Mouse (Mus musculus): ENCODE results near the gene Ap1m1. TPM values are rescaled to one million over a fixed set of nuclear protein-coding genes. Genes with fewer than 3 reads are reported as not detected.

The Ap1m1 gene
- polyA plus RNA-seq, 1 experiment from 2014 or later, result 109 TPM

- no peak overlapping the region for H3K4me3 ChIP-seq (ENCODE audit: low read depth, low read length)
- 57% methylated on average over 5 of the region's 5 CpGs for WGBS
- H3K27ac ChIP-seq (ENCODE audit: low read length), result no peak overlapping the region
- H3K36me3 ChIP-seq (ENCODE audit: control insufficient read depth, insufficient read depth, low read length), result no peaks in the 10 kb centered on the region
- H3K27me3 ChIP-seq (ENCODE audit: control insufficient read depth, insufficient read depth, low read length), result no peaks in the 10 kb centered on the region
- H3K9me3 ChIP-seq (ENCODE audit: control insufficient read depth, low read depth, low read length), result no peaks in the 10 kb centered on the region
- ATAC-seq (ENCODE audit: insufficient number of reproducible peaks, insufficient read depth, low FRiP score, low read depth), result no peak
- no peaks in the 10 kb centered on the region for H3K4me1 ChIP-seq (ENCODE audit: control insufficient read depth, insufficient read depth, low read length)
- no peak overlapping the region for H3K4me2 ChIP-seq (replicated peaks; ENCODE audit: low read depth, low read length)
- H3K9ac ChIP-seq (replicated peaks; ENCODE audit: low read depth, low read length), result no peak overlapping the region
Observed at GRCm38 (mm10) chr8:72261872-72262271, 22.1 kb downstream of the Ap1m1 start.

GRCm38 (mm10) chr8:72262756-72263155 is 22.9 kb downstream of the Ap1m1 start:
- 83% methylated on average over 2 of the region's 2 CpGs for WGBS
- no peak overlapping the region for H3K4me3 ChIP-seq (ENCODE audit: low read depth, low read length)
- H3K9ac ChIP-seq (replicated peaks; ENCODE audit: low read depth, low read length), result no peak overlapping the region
- H3K9me3 ChIP-seq (ENCODE audit: control insufficient read depth, low read depth, low read length), result no peaks in the 10 kb centered on the region
- H3K4me2 ChIP-seq (replicated peaks; ENCODE audit: low read depth, low read length), result no peak overlapping the region
- ATAC-seq (ENCODE audit: insufficient number of reproducible peaks, insufficient read depth, low FRiP score, low read depth), result no peak
- H3K4me1 ChIP-seq (ENCODE audit: control insufficient read depth, insufficient read depth, low read length), result no peaks in the 10 kb centered on the region
- no peaks in the 10 kb centered on the region for H3K36me3 ChIP-seq (ENCODE audit: control insufficient read depth, insufficient read depth, low read length)
- no peaks in the 10 kb centered on the region for H3K27me3 ChIP-seq (ENCODE audit: control insufficient read depth, insufficient read depth, low read length)
- no peak overlapping the region for H3K27ac ChIP-seq (ENCODE audit: low read length)

GRCm38 (mm10) chr8:72263451-72263850 is 23.6 kb downstream of the Ap1m1 start:
- 68% methylated on average over 7 of the region's 7 CpGs for WGBS
- H3K27me3 ChIP-seq (ENCODE audit: control insufficient read depth, insufficient read depth, low read length), result no peaks in the 10 kb centered on the region
- no peak for ATAC-seq (ENCODE audit: insufficient number of reproducible peaks, insufficient read depth, low FRiP score, low read depth)
- no peak overlapping the region for H3K27ac ChIP-seq (ENCODE audit: low read length)
- no peaks in the 10 kb centered on the region for H3K9me3 ChIP-seq (ENCODE audit: control insufficient read depth, low read depth, low read length)
- H3K9ac ChIP-seq (replicated peaks; ENCODE audit: low read depth, low read length), result no peak overlapping the region
- no peaks in the 10 kb centered on the region for H3K4me1 ChIP-seq (ENCODE audit: control insufficient read depth, insufficient read depth, low read length)
- no peak overlapping the region for H3K4me2 ChIP-seq (replicated peaks; ENCODE audit: low read depth, low read length)
- no peaks in the 10 kb centered on the region for H3K36me3 ChIP-seq (ENCODE audit: control insufficient read depth, insufficient read depth, low read length)
- H3K4me3 ChIP-seq (ENCODE audit: low read depth, low read length), result no peak overlapping the region

GRCm38 (mm10) chr8:72265342-72265741 is 25.5 kb downstream of the Ap1m1 start:
- H3K9ac ChIP-seq (replicated peaks; ENCODE audit: low read depth, low read length), result no peak overlapping the region
- no peak for ATAC-seq (ENCODE audit: insufficient number of reproducible peaks, insufficient read depth, low FRiP score, low read depth)
- no peaks in the 10 kb centered on the region for H3K4me1 ChIP-seq (ENCODE audit: control insufficient read depth, insufficient read depth, low read length)
- no peak overlapping the region for H3K27ac ChIP-seq (ENCODE audit: low read length)
- no peaks in the 10 kb centered on the region for H3K9me3 ChIP-seq (ENCODE audit: control insufficient read depth, low read depth, low read length)
- H3K4me3 ChIP-seq (ENCODE audit: low read depth, low read length), result no peak overlapping the region
- H3K36me3 ChIP-seq (ENCODE audit: control insufficient read depth, insufficient read depth, low read length), result no peaks in the 10 kb centered on the region
- 57% methylated on average over 5 of the region's 7 CpGs for WGBS
- H3K4me2 ChIP-seq (replicated peaks; ENCODE audit: low read depth, low read length), result no peak overlapping the region
- no peaks in the 10 kb centered on the region for H3K27me3 ChIP-seq (ENCODE audit: control insufficient read depth, insufficient read depth, low read length)

GRCm38 (mm10) chr8:72266671-72267070 is 26.9 kb downstream of the Ap1m1 start:
- no peak overlapping the region for H3K4me2 ChIP-seq (replicated peaks; ENCODE audit: low read depth, low read length)
- no peaks in the 10 kb centered on the region for H3K27me3 ChIP-seq (ENCODE audit: control insufficient read depth, insufficient read depth, low read length)
- no peaks in the 10 kb centered on the region for H3K4me1 ChIP-seq (ENCODE audit: control insufficient read depth, insufficient read depth, low read length)
- no peaks in the 10 kb centered on the region for H3K9me3 ChIP-seq (ENCODE audit: control insufficient read depth, low read depth, low read length)
- no peak overlapping the region for H3K4me3 ChIP-seq (ENCODE audit: low read depth, low read length)
- H3K36me3 ChIP-seq (ENCODE audit: control insufficient read depth, insufficient read depth, low read length), result no peaks in the 10 kb centered on the region
- no peak overlapping the region for H3K27ac ChIP-seq (ENCODE audit: low read length)
- ATAC-seq (ENCODE audit: insufficient number of reproducible peaks, insufficient read depth, low FRiP score, low read depth), result no peak
- no peak overlapping the region for H3K9ac ChIP-seq (replicated peaks; ENCODE audit: low read depth, low read length)

GRCm38 (mm10) chr8:72267106-72267505 is 27.3 kb downstream of the Ap1m1 start:
- no peaks in the 10 kb centered on the region for H3K4me1 ChIP-seq (ENCODE audit: control insufficient read depth, insufficient read depth, low read length)
- H3K4me3 ChIP-seq (ENCODE audit: low read depth, low read length), result no peak overlapping the region
- H3K9me3 ChIP-seq (ENCODE audit: control insufficient read depth, low read depth, low read length), result no peaks in the 10 kb centered on the region
- H3K9ac ChIP-seq (replicated peaks; ENCODE audit: low read depth, low read length), result no peak overlapping the region
- H3K4me2 ChIP-seq (replicated peaks; ENCODE audit: low read depth, low read length), result no peak overlapping the region
- no peak overlapping the region for H3K27ac ChIP-seq (ENCODE audit: low read length)
- no peaks in the 10 kb centered on the region for H3K36me3 ChIP-seq (ENCODE audit: control insufficient read depth, insufficient read depth, low read length)
- WGBS, result 98% methylated on average over 8 of the region's 8 CpGs
- no peak for ATAC-seq (ENCODE audit: insufficient number of reproducible peaks, insufficient read depth, low FRiP score, low read depth)
- no peaks in the 10 kb centered on the region for H3K27me3 ChIP-seq (ENCODE audit: control insufficient read depth, insufficient read depth, low read length)

GRCm38 (mm10) chr8:72268356-72268755 is 28.5 kb downstream of the Ap1m1 start:
- no peak for ATAC-seq (ENCODE audit: insufficient number of reproducible peaks, insufficient read depth, low FRiP score, low read depth)
- no peak overlapping the region for H3K9ac ChIP-seq (replicated peaks; ENCODE audit: low read depth, low read length)
- WGBS, result 86% methylated on average over 15 of the region's 15 CpGs
- no peak overlapping the region for H3K4me2 ChIP-seq (replicated peaks; ENCODE audit: low read depth, low read length)
- no peaks in the 10 kb centered on the region for H3K36me3 ChIP-seq (ENCODE audit: control insufficient read depth, insufficient read depth, low read length)
- no peaks in the 10 kb centered on the region for H3K27me3 ChIP-seq (ENCODE audit: control insufficient read depth, insufficient read depth, low read length)
- H3K27ac ChIP-seq (ENCODE audit: low read length), result peak overlapping the region; percentile 48; the same call in 1 of the 2 replicates
- H3K9me3 ChIP-seq (ENCODE audit: control insufficient read depth, low read depth, low read length), result no peaks in the 10 kb centered on the region
- H3K4me1 ChIP-seq (ENCODE audit: control insufficient read depth, insufficient read depth, low read length), result no peaks in the 10 kb centered on the region
- H3K4me3 ChIP-seq (ENCODE audit: low read depth, low read length), result no peak overlapping the region

GRCm38 (mm10) chr8:72270606-72271005 is 30.8 kb downstream of the Ap1m1 start:
- ATAC-seq (ENCODE audit: insufficient number of reproducible peaks, insufficient read depth, low FRiP score, low read depth), result no peak
- H3K36me3 ChIP-seq (ENCODE audit: control insufficient read depth, insufficient read depth, low read length), result no peaks in the 10 kb centered on the region
- H3K27ac ChIP-seq (ENCODE audit: low read length), result no peak overlapping the region
- no peak overlapping the region for H3K4me2 ChIP-seq (replicated peaks; ENCODE audit: low read depth, low read length)
- no peaks in the 10 kb centered on the region for H3K4me1 ChIP-seq (ENCODE audit: control insufficient read depth, insufficient read depth, low read length)
- H3K27me3 ChIP-seq (ENCODE audit: control insufficient read depth, insufficient read depth, low read length), result no peaks in the 10 kb centered on the region
- 87% methylated on average over 12 of the region's 12 CpGs for WGBS
- H3K9me3 ChIP-seq (ENCODE audit: control insufficient read depth, low read depth, low read length), result no peaks in the 10 kb centered on the region
- no peak overlapping the region for H3K9ac ChIP-seq (replicated peaks; ENCODE audit: low read depth, low read length)
- no peak overlapping the region for H3K4me3 ChIP-seq (ENCODE audit: low read depth, low read length)

- WGBS, result 65% methylated on average over 11 of the region's 11 CpGs
- Histone ChIP-seq H3K36me3 (ENCODE audit: control insufficient read depth, insufficient read depth, low read length) (no peaks in the 10 kb centered on the region), H3K9me3 (ENCODE audit: control insufficient read depth, low read depth, low read length) (no peaks in the 10 kb centered on the region), H3K4me1 (ENCODE audit: control insufficient read depth, insufficient read depth, low read length) (no peaks in the 10 kb centered on the region), H3K27ac (ENCODE audit: low read length) (no peak overlapping the region), H3K27me3 (ENCODE audit: control insufficient read depth, insufficient read depth, low read length) (no peaks in the 10 kb centered on the region), H3K4me2 (replicated peaks; ENCODE audit: low read depth, low read length) (no peak overlapping the region), H3K4me3 (ENCODE audit: low read depth, low read length) (no peak overlapping the region), H3K9ac (replicated peaks; ENCODE audit: low read depth, low read length) (no peak overlapping the region)
- ATAC-seq (ENCODE audit: insufficient number of reproducible peaks, insufficient read depth, low FRiP score, low read depth), result no peak
Observed at GRCm38 (mm10) chr8:72271051-72271660, 31.3 kb downstream of the Ap1m1 start.

All from stomach, embryonic 14.5 days (tissue).